Mouse (Mus musculus): ENCODE results near the gene Cln3. TPM values are rescaled to one million over a fixed set of nuclear protein-coding genes. Genes with fewer than 3 reads are reported as not detected.

Cln3 gene
- polyA plus RNA-seq, 1 experiment from 2014 or later, result 14.6 TPM

- no peaks in the 10 kb centered on the region for H3K27me3 ChIP-seq (ENCODE audit: insufficient read depth, low read length)
- peak overlapping the region; percentile 30; the same call in 1 of the 2 replicates for H3K9ac ChIP-seq (replicated peaks)
- WGBS (ENCODE audit: insufficient replicate concordance), result 74% methylated on average over 3 of the region's 3 CpGs
- ATAC-seq (no peak; the same call in 1 of the 2 replicates), DNase-seq (no peak)
- H3K36me3 ChIP-seq (replicated peaks; ENCODE audit: insufficient read depth, low read length), result 0 out of 2 replicates have a peak, but pooled peaks cover 2% of the 10 kb centered on the region
- no peak overlapping the region for H3K4me3 ChIP-seq (ENCODE audit: low read depth, low read length)
- peak overlapping the region; percentile 54 for H3K4me2 ChIP-seq (ENCODE audit: low read depth, low read length)
- TF ChIP-seq EP300 (IDR thresholded peaks at IDR 0.05; ENCODE audit: low read depth) (no peak), CTCF (IDR thresholded peaks at IDR 0.05; ENCODE audit: low read depth) (no peak)
- H3K27ac ChIP-seq (ENCODE audit: low read depth), result 0 out of 2 replicates have a peak overlapping the region, but pooled peaks have one; percentile 18
- H3K4me1 ChIP-seq (ENCODE audit: insufficient read depth), result peaks cover 21% of the 10 kb centered on the region; the same call in 1 of the 2 replicates
- no peaks in the 10 kb centered on the region for H3K9me3 ChIP-seq (ENCODE audit: low read length)
These were observed 40.4 kb upstream of the Cln3 start for GRCm38 (mm10) chr7:126625807-126626600.

- H3K27me3 ChIP-seq (ENCODE audit: insufficient read depth, low read length), result no peaks in the 10 kb centered on the region
- 0 out of 2 replicates have a peak overlapping the region, but pooled peaks have one; percentile 18 for H3K27ac ChIP-seq (ENCODE audit: low read depth)
- TF ChIP-seq CTCF (IDR thresholded peaks at IDR 0.05; ENCODE audit: low read depth) (no peak), EP300 (IDR thresholded peaks at IDR 0.05; ENCODE audit: low read depth) (no peak; the same call in 1 of the 2 replicates)
- H3K4me3 ChIP-seq (ENCODE audit: low read depth, low read length), result no peak overlapping the region
- peak; percentile 73 for DNase-seq
- no peaks in the 10 kb centered on the region for H3K9me3 ChIP-seq (ENCODE audit: low read length)
- WGBS (ENCODE audit: insufficient replicate concordance), result 13% methylated on average over 6 of the region's 6 CpGs
- H3K36me3 ChIP-seq (replicated peaks; ENCODE audit: insufficient read depth, low read length), result 0 out of 2 replicates have a peak, but pooled peaks cover 2% of the 10 kb centered on the region
- H3K4me1 ChIP-seq (ENCODE audit: insufficient read depth), result peaks cover 21% of the 10 kb centered on the region; the same call in 1 of the 2 replicates
- ATAC-seq, result peak; percentile 87
- peak overlapping the region; percentile 30; the same call in 1 of the 2 replicates for H3K9ac ChIP-seq (replicated peaks)
- peak overlapping the region; percentile 54 for H3K4me2 ChIP-seq (ENCODE audit: low read depth, low read length)
These were observed 39.8 kb upstream of the Cln3 start for GRCm38 (mm10) chr7:126625369-126625768.

GRCm38 (mm10) chr7:126624774-126625173, 39.2 kb upstream of the Cln3 start:
- Histone ChIP-seq H3K4me3 (ENCODE audit: low read depth, low read length) (no peak overlapping the region), H3K27me3 (ENCODE audit: insufficient read depth, low read length) (no peaks in the 10 kb centered on the region), H3K4me1 (ENCODE audit: insufficient read depth) (peaks cover 21% of the 10 kb centered on the region; the same call in 1 of the 2 replicates), H3K9ac (replicated peaks) (no peak overlapping the region; the same call in 1 of the 2 replicates), H3K9me3 (ENCODE audit: low read length) (no peaks in the 10 kb centered on the region), H3K36me3 (replicated peaks; ENCODE audit: insufficient read depth, low read length) (0 out of 2 replicates have a peak, but pooled peaks cover 2% of the 10 kb centered on the region), H3K27ac (ENCODE audit: low read depth) (no peak overlapping the region), H3K4me2 (ENCODE audit: low read depth, low read length) (peak overlapping the region; percentile 54)
- DNase-seq (no peak), ATAC-seq (no peak)
- TF ChIP-seq CTCF (IDR thresholded peaks at IDR 0.05; ENCODE audit: low read depth) (no peak), EP300 (IDR thresholded peaks at IDR 0.05; ENCODE audit: low read depth) (no peak)
- 74% methylated on average over 16 of the region's 16 CpGs for WGBS (ENCODE audit: insufficient replicate concordance)

GRCm38 (mm10) chr7:126623381-126623780, 37.8 kb upstream of the Cln3 start:
- H3K36me3 ChIP-seq (replicated peaks; ENCODE audit: insufficient read depth, low read length), result 0 out of 2 replicates have a peak, but pooled peaks cover 2% of the 10 kb centered on the region
- no peaks in the 10 kb centered on the region for H3K9me3 ChIP-seq (ENCODE audit: low read length)
- H3K4me2 ChIP-seq (ENCODE audit: low read depth, low read length), result no peak overlapping the region
- H3K27ac ChIP-seq (ENCODE audit: low read depth), result no peak overlapping the region
- DNase-seq (no peak), ATAC-seq (no peak)
- TF ChIP-seq CTCF (IDR thresholded peaks at IDR 0.05; ENCODE audit: low read depth) (no peak), EP300 (IDR thresholded peaks at IDR 0.05; ENCODE audit: low read depth) (no peak)
- WGBS (ENCODE audit: insufficient replicate concordance), result 48% methylated on average over 1 of the region's 1 CpGs
- H3K9ac ChIP-seq (replicated peaks), result no peak overlapping the region
- H3K27me3 ChIP-seq (ENCODE audit: insufficient read depth, low read length), result no peaks in the 10 kb centered on the region
- H3K4me1 ChIP-seq (ENCODE audit: insufficient read depth), result peaks cover 21% of the 10 kb centered on the region; the same call in 1 of the 2 replicates
- no peak overlapping the region for H3K4me3 ChIP-seq (ENCODE audit: low read depth, low read length)

- H3K27me3 ChIP-seq (ENCODE audit: insufficient read depth, low read length), result no peaks in the 10 kb centered on the region
- no peaks in the 10 kb centered on the region for H3K9me3 ChIP-seq (ENCODE audit: low read length)
- no peak overlapping the region for H3K4me2 ChIP-seq (ENCODE audit: low read depth, low read length)
- ATAC-seq (peak; percentile 54), DNase-seq (no peak)
- 63% methylated on average over 9 of the region's 9 CpGs for WGBS (ENCODE audit: insufficient replicate concordance)
- H3K9ac ChIP-seq (replicated peaks), result no peak overlapping the region
- TF ChIP-seq EP300 (IDR thresholded peaks at IDR 0.05; ENCODE audit: low read depth), result 0 out of 2 replicates have a peak, but pooled peaks have one; percentile 15
- no peak for TF ChIP-seq CTCF (IDR thresholded peaks at IDR 0.05; ENCODE audit: low read depth)
- peaks cover 21% of the 10 kb centered on the region; the same call in 1 of the 2 replicates for H3K4me1 ChIP-seq (ENCODE audit: insufficient read depth)
- no peak overlapping the region for H3K4me3 ChIP-seq (ENCODE audit: low read depth, low read length)
- H3K27ac ChIP-seq (ENCODE audit: low read depth), result peak overlapping the region; percentile 44; the same call in 1 of the 2 replicates
- H3K36me3 ChIP-seq (replicated peaks; ENCODE audit: insufficient read depth, low read length), result 0 out of 2 replicates have a peak, but pooled peaks cover 2% of the 10 kb centered on the region
These were observed 36.1 kb upstream of the Cln3 start for GRCm38 (mm10) chr7:126621452-126622359.

All from liver, postnatal 0 days (tissue).